ENCODE assay signal across 16 mouse cellular contexts in the genomic region with DNA sequence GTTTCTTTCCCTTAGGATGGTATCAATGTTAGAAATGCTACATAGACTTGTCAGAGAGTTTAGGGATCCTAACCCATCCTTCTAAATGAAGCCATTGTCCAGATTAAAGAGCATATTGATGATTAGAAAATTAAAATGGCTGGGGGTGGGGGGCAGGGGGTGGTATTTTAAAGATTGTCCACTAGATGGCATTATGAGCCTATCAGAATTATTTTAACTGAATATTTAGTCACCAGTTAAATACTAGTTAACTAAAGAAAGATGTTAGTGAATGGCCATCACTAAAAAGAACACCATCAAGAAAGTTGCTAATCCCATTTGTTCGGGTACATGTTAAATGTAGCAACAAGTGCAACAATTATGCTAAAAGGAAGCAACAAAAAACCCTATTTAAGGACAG.
DNase-seq lines count a peak whose midpoint lies in the region; ATAC-seq and TF ChIP-seq lines count a peak whose summit lies in the region.
"Had no signal": no experiment of that assay in that cellular context is flagged by ENCODE, and none has a peak within 500 bp of the region (broad histone marks: within the 10 kb centered on the region; RNA-seq: fewer than 3 reads in every experiment).

No protein-coding gene starts in this region.

- H3K27ac ChIP-seq in hindbrain, postnatal 0 days, result no peak overlapping the region
- H3K27ac ChIP-seq in hindbrain, embryonic 12.5 days, result no peak overlapping the region
- H3K27ac ChIP-seq in liver, postnatal 0 days (ENCODE audit: low read depth), result no peak overlapping the region
- H3K27ac ChIP-seq in liver, embryonic 11.5 days (ENCODE audit: low read depth, low read length), result no peak overlapping the region
- H3K27ac ChIP-seq in CH12.LX (ENCODE audit: insufficient read depth, low read depth), result no peak overlapping the region
- H3K27ac ChIP-seq: forebrain, embryonic 15.5 days; heart, embryonic 13.5 days; hindbrain, embryonic 13.5 days had no signal

- 79% methylated on average over 1 of the region's 1 CpGs for WGBS in hindbrain, postnatal 0 days
- WGBS in hindbrain, embryonic 12.5 days, result 66% methylated on average over 1 of the region's 1 CpGs
- 51% methylated on average over 1 of the region's 1 CpGs for WGBS in liver, postnatal 0 days (ENCODE audit: insufficient replicate concordance)
- 54% methylated on average over 1 of the region's 1 CpGs for WGBS in liver, embryonic 11.5 days

- TF ChIP-seq POLR2A in CH12.LX (IDR thresholded peaks at IDR 0.05; ENCODE audit: low read depth, low read length), result no peak

- no peaks in the 10 kb centered on the region for H3K79me2 ChIP-seq in CH12.LX (replicated peaks; ENCODE audit: control insufficient read depth, extremely low read depth, insufficient read depth, poor library complexity, severe bottlenecking)

- no peak for DNase-seq in hindbrain, postnatal 0 days (ENCODE audit: low spot score)
- no peak for DNase-seq in liver, postnatal 0 days
- DNase-seq in liver, embryonic 11.5 days (ENCODE audit: low spot score), result no peak
- no peak for DNase-seq in CH12.LX (ENCODE audit: extremely low read depth)
- DNase-seq in ZHBTc4 (ENCODE audit: low read depth, low spot score), result peak; percentile 11
- DNase-seq in frontal cortex, postnatal 14 days (ENCODE audit: low spot score in 2 of 2), result no peak
- no peak for DNase-seq in heart, adult 11 months
- DNase-seq: adrenal gland, postnatal 36 days; cerebellum, postnatal 25 days; gastrocnemius, postnatal 14 days; kidney, adult 8-10 months; thymus, adult 18-20 months had no signal

- in situ Hi-C loops in CH12.LX (cut with MboI; ENCODE audit: low pct_ligation_motif_present, low pct_unique_long_range_greater_than_20kb, low sequenced_read_pairs), result no loop called here

- TF ChIP-seq CTCF in hindbrain, postnatal 0 days (IDR thresholded peaks at IDR 0.05; ENCODE audit: low read depth), result peak; percentile 59
- peak; percentile 27; the same call in 1 of the 2 replicates for TF ChIP-seq CTCF in liver, postnatal 0 days (IDR thresholded peaks at IDR 0.05; ENCODE audit: low read depth)
- peak in 1 of 2 experiments; percentile 65; a peak in 2 of 4 replicates for TF ChIP-seq CTCF in CH12.LX (conservative IDR thresholded peaks at IDR 0.05 in 1 of 2, IDR thresholded peaks at IDR 0.05 in 1 of 2; ENCODE audit: low read depth in 2 of 2, low read length in 2 of 2)

- no peaks in the 10 kb centered on the region for H3K36me3 ChIP-seq in hindbrain, postnatal 0 days (ENCODE audit: insufficient read depth, low read length)
- H3K36me3 ChIP-seq in hindbrain, embryonic 12.5 days, result no peaks in the 10 kb centered on the region
- H3K36me3 ChIP-seq in liver, postnatal 0 days (replicated peaks; ENCODE audit: insufficient read depth, low read length), result no peaks in the 10 kb centered on the region
- H3K36me3 ChIP-seq in liver, embryonic 11.5 days (ENCODE audit: control insufficient read depth, insufficient read depth, low read length), result no peaks in the 10 kb centered on the region
- no peaks in the 10 kb centered on the region for H3K36me3 ChIP-seq in CH12.LX (replicated peaks in 1 of 2; ENCODE audit: control insufficient read depth in 1 of 2, insufficient read depth in 1 of 2, low read length in 1 of 2)
- H3K36me3 ChIP-seq: forebrain, embryonic 15.5 days; heart, embryonic 13.5 days; hindbrain, embryonic 13.5 days had no signal

- peak; percentile 73 for TF ChIP-seq RAD21 in CH12.LX (IDR thresholded peaks at IDR 0.05; ENCODE audit: low read depth, low read length)

- no peak overlapping the region for H3K9ac ChIP-seq in hindbrain, postnatal 0 days (replicated peaks; ENCODE audit: low read length)
- H3K9ac ChIP-seq in hindbrain, embryonic 12.5 days, result no peak overlapping the region
- no peak overlapping the region for H3K9ac ChIP-seq in liver, postnatal 0 days (replicated peaks)
- H3K9ac ChIP-seq in liver, embryonic 11.5 days (ENCODE audit: low read depth, low read length), result no peak overlapping the region
- H3K9ac ChIP-seq in CH12.LX (ENCODE audit: insufficient read depth, low read depth), result no peak overlapping the region
- H3K9ac ChIP-seq: forebrain, embryonic 15.5 days; heart, embryonic 13.5 days; hindbrain, embryonic 13.5 days had no signal

- no peak overlapping the region for H3K4me3 ChIP-seq in hindbrain, postnatal 0 days (ENCODE audit: low read length)
- no peak overlapping the region for H3K4me3 ChIP-seq in hindbrain, embryonic 12.5 days
- no peak overlapping the region for H3K4me3 ChIP-seq in liver, postnatal 0 days (ENCODE audit: low read depth, low read length)
- no peak overlapping the region for H3K4me3 ChIP-seq in liver, embryonic 11.5 days (ENCODE audit: low read depth, low read length)
- H3K4me3 ChIP-seq in CH12.LX (replicated peaks in 1 of 3; ENCODE audit: low read depth in 2 of 3, low read length in 2 of 3, poor library complexity in 1 of 3), result no peak overlapping the region
- H3K4me3 ChIP-seq: forebrain, embryonic 15.5 days; heart, embryonic 13.5 days; hindbrain, embryonic 13.5 days had no signal

- H3K27me3 ChIP-seq in hindbrain, postnatal 0 days (ENCODE audit: insufficient read depth, low read length), result no peaks in the 10 kb centered on the region
- no peaks in the 10 kb centered on the region for H3K27me3 ChIP-seq in hindbrain, embryonic 12.5 days
- no peaks in the 10 kb centered on the region for H3K27me3 ChIP-seq in liver, postnatal 0 days (ENCODE audit: insufficient read depth, low read length)
- H3K27me3 ChIP-seq in liver, embryonic 11.5 days (replicated peaks; ENCODE audit: control insufficient read depth, insufficient read depth, low read length), result no peaks in the 10 kb centered on the region
- H3K27me3 ChIP-seq in CH12.LX (replicated peaks), result no peaks in the 10 kb centered on the region
- H3K27me3 ChIP-seq: forebrain, embryonic 15.5 days; heart, embryonic 13.5 days; hindbrain, embryonic 13.5 days had no signal

- no peaks in the 10 kb centered on the region for H3K9me3 ChIP-seq in hindbrain, postnatal 0 days (ENCODE audit: low read length)
- H3K9me3 ChIP-seq in hindbrain, embryonic 12.5 days (replicated peaks), result no peaks in the 10 kb centered on the region
- H3K9me3 ChIP-seq in liver, postnatal 0 days (ENCODE audit: low read length), result no peaks in the 10 kb centered on the region
- H3K9me3 ChIP-seq in liver, embryonic 11.5 days (ENCODE audit: control insufficient read depth, low read length), result no peaks in the 10 kb centered on the region
- H3K9me3 ChIP-seq in CH12.LX (replicated peaks; ENCODE audit: low read length), result no peaks in the 10 kb centered on the region
- H3K9me3 ChIP-seq: forebrain, embryonic 15.5 days; heart, embryonic 13.5 days; hindbrain, embryonic 13.5 days had no signal

- no peaks in the 10 kb centered on the region for H3K4me1 ChIP-seq in hindbrain, postnatal 0 days (ENCODE audit: insufficient read depth, low read length)
- H3K4me1 ChIP-seq in hindbrain, embryonic 12.5 days, result no peaks in the 10 kb centered on the region
- no peaks in the 10 kb centered on the region for H3K4me1 ChIP-seq in liver, postnatal 0 days (ENCODE audit: insufficient read depth)
- H3K4me1 ChIP-seq in liver, embryonic 11.5 days (replicated peaks; ENCODE audit: control insufficient read depth, insufficient read depth, low read length), result no peaks in the 10 kb centered on the region
- H3K4me1 ChIP-seq in CH12.LX (ENCODE audit: control insufficient read depth in 1 of 2, insufficient read depth in 2 of 2), result peaks cover 0 to 17% of the 10 kb centered on the region in 2 experiments; a peak in 2 of 4 replicates
- H3K4me1 ChIP-seq: forebrain, embryonic 15.5 days; hindbrain, embryonic 13.5 days had no signal

- no peak for ATAC-seq in hindbrain, postnatal 0 days
- ATAC-seq in hindbrain, embryonic 12.5 days (ENCODE audit: low FRiP score), result no peak
- no peak for ATAC-seq in liver, postnatal 0 days
- ATAC-seq in liver, embryonic 11.5 days (replicated peaks; ENCODE audit: low FRiP score), result no peak
- ATAC-seq: forebrain, embryonic 15.5 days had no signal

- H3K4me2 ChIP-seq in hindbrain, postnatal 0 days (ENCODE audit: low read depth, low read length), result no peak overlapping the region
- H3K4me2 ChIP-seq in hindbrain, embryonic 12.5 days (replicated peaks), result no peak overlapping the region
- no peak overlapping the region for H3K4me2 ChIP-seq in liver, postnatal 0 days (ENCODE audit: low read depth, low read length)
- H3K4me2 ChIP-seq in liver, embryonic 11.5 days, result no peak overlapping the region
- 0 out of 2 replicates have a peak overlapping the region, but pooled peaks have one; percentile 3 for H3K4me2 ChIP-seq in CH12.LX (ENCODE audit: insufficient read depth, low read depth, poor library complexity, severe bottlenecking)
- H3K4me2 ChIP-seq: forebrain, embryonic 15.5 days; heart, embryonic 13.5 days; hindbrain, embryonic 13.5 days had no signal

- TF ChIP-seq EP300 in liver, postnatal 0 days (IDR thresholded peaks at IDR 0.05; ENCODE audit: low read depth), result no peak
- TF ChIP-seq EP300 in CH12.LX (IDR thresholded peaks at IDR 0.05; ENCODE audit: low read length), result no peak

- dilution Hi-C loops in CH12.LX (cut with MboI; ENCODE audit: extremely low pct_ligation_motif_present, extremely low pct_unique_long_range_greater_than_20kb, low sequenced_read_pairs), result no loop called here

TF ChIP-seq in CH12.LX, 34 proteins besides CTCF, POLR2A, EP300 and RAD21:
- TF ChIP-seq POLR2AphosphoS2 (IDR thresholded peaks at IDR 0.05; ENCODE audit: low read depth, low read length), result no peak
- TF ChIP-seq MAZ (IDR thresholded peaks at IDR 0.05; ENCODE audit: low read depth, low read length), result no peak
- TF ChIP-seq IRF4 (IDR thresholded peaks at IDR 0.05; ENCODE audit: low read depth, low read length), result no peak
- TF ChIP-seq KAT2A (IDR thresholded peaks at IDR 0.05; ENCODE audit: insufficient replicate concordance, low read length), result no peak
- TF ChIP-seq UBTF (IDR thresholded peaks at IDR 0.05; ENCODE audit: low read depth, low read length), result no peak
- TF ChIP-seq MAFK (IDR thresholded peaks at IDR 0.05; ENCODE audit: insufficient replicate concordance, low read length), result no peak
- peak; percentile 51 for TF ChIP-seq SMC3 (IDR thresholded peaks at IDR 0.05; ENCODE audit: low read depth, low read length)
- TF ChIP-seq NELFE (IDR thresholded peaks at IDR 0.05; ENCODE audit: low read depth, low read length), result no peak
- 0 out of 2 replicates have a peak, but pooled peaks have one; percentile 2 for TF ChIP-seq ZC3H11A (IDR thresholded peaks at IDR 0.05; ENCODE audit: low read depth, low read length)
- TF ChIP-seq JUND (conservative IDR thresholded peaks at IDR 0.05; ENCODE audit: low read depth, low read length), result no peak
